13 mouse cellular contexts compared by ENCODE assay signal in the genomic region with DNA sequence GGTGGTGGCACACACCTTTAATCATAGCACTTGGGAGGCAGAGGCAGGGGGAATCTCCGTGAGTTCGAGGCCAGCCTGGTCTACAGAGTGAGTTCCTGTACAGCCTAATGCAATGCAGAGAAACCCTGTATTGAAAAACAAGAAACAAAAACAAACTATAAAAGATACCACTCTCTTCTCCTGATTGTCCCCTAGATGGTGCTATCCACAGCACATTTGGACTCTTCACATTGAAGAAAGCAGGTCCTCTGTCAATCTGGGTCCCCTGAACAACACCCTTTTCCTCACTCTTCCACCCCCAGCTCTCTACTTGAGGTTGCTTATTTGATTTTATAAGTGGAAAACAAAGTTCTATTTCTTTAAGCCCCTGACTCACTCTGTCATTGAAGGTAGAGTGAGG. TPM values are rescaled to one million over a fixed set of nuclear protein-coding genes. Genes with fewer than 3 reads are reported as not detected.
DNase-seq lines count a peak whose midpoint lies in the region; ATAC-seq and TF ChIP-seq lines count a peak whose summit lies in the region.
"Had no signal": no experiment of that assay in that cellular context is flagged by ENCODE, and none has a peak within 500 bp of the region (broad histone marks: within the 10 kb centered on the region; RNA-seq: fewer than 3 reads in every experiment).

No protein-coding gene starts in this region.

- TF ChIP-seq POLR2A in MEL (IDR thresholded peaks at IDR 0.05; ENCODE audit: control insufficient read depth in 1 of 2, insufficient read depth in 1 of 2, low read depth in 1 of 2, low read length in 2 of 2, poor library complexity in 1 of 2) = no peak

- H3K4me3 ChIP-seq in heart, postnatal 0 days (ENCODE audit: low read depth, low read length) = no peak overlapping the region
- H3K4me3 ChIP-seq in liver, postnatal 0 days (ENCODE audit: low read depth, low read length) = no peak overlapping the region
- no peak overlapping the region for H3K4me3 ChIP-seq in liver, embryonic 11.5 days (ENCODE audit: low read depth, low read length)
- H3K4me3 ChIP-seq in MEL (ENCODE audit: control insufficient read depth in 1 of 2, insufficient read depth in 1 of 2, low read depth in 2 of 2, low read length in 2 of 2) = no peak overlapping the region
- no peak overlapping the region for H3K4me3 ChIP-seq in kidney, embryonic 15.5 days (replicated peaks)
- H3K4me3 ChIP-seq: hindbrain, embryonic 12.5 days; liver, embryonic 15.5 days; midbrain, embryonic 10.5 days had no signal

- no peak overlapping the region for H3K27ac ChIP-seq in heart, postnatal 0 days (ENCODE audit: low read depth)
- no peak overlapping the region for H3K27ac ChIP-seq in liver, postnatal 0 days (ENCODE audit: low read depth)
- no peak overlapping the region for H3K27ac ChIP-seq in liver, embryonic 11.5 days (ENCODE audit: low read depth, low read length)
- no peak overlapping the region for H3K27ac ChIP-seq in MEL (ENCODE audit: control insufficient read depth, low read depth, low read length)
- no peak overlapping the region for H3K27ac ChIP-seq in kidney, embryonic 15.5 days
- H3K27ac ChIP-seq: hindbrain, embryonic 12.5 days; liver, embryonic 15.5 days; midbrain, embryonic 10.5 days had no signal

- no peaks in the 10 kb centered on the region for H3K36me3 ChIP-seq in heart, postnatal 0 days (replicated peaks; ENCODE audit: control insufficient read depth, insufficient read depth, low read length)
- no peaks in the 10 kb centered on the region for H3K36me3 ChIP-seq in liver, postnatal 0 days (replicated peaks; ENCODE audit: insufficient read depth, low read length)
- no peaks in the 10 kb centered on the region for H3K36me3 ChIP-seq in liver, embryonic 11.5 days (ENCODE audit: control insufficient read depth, insufficient read depth, low read length)
- no peaks in the 10 kb centered on the region for H3K36me3 ChIP-seq in MEL (ENCODE audit: control insufficient read depth in 1 of 2, insufficient read depth in 2 of 2, low read length in 2 of 2)
- H3K36me3 ChIP-seq in kidney, embryonic 15.5 days = no peaks in the 10 kb centered on the region
- H3K36me3 ChIP-seq: hindbrain, embryonic 12.5 days; liver, embryonic 15.5 days; midbrain, embryonic 10.5 days had no signal

- 51% methylated on average over 2 of the region's 2 CpGs for WGBS in heart, postnatal 0 days
- 75% methylated on average over 2 of the region's 2 CpGs for WGBS in liver, postnatal 0 days (ENCODE audit: insufficient replicate concordance)
- 66% methylated on average over 2 of the region's 2 CpGs for WGBS in liver, embryonic 11.5 days
- 79% methylated on average over 2 of the region's 2 CpGs for WGBS in kidney, embryonic 15.5 days

- no peaks in the 10 kb centered on the region for H3K9me3 ChIP-seq in heart, postnatal 0 days (replicated peaks; ENCODE audit: control insufficient read depth, low read length)
- H3K9me3 ChIP-seq in liver, postnatal 0 days (ENCODE audit: low read length) = no peaks in the 10 kb centered on the region
- H3K9me3 ChIP-seq in liver, embryonic 11.5 days (ENCODE audit: control insufficient read depth, low read length) = no peaks in the 10 kb centered on the region
- H3K9me3 ChIP-seq in MEL (replicated peaks; ENCODE audit: insufficient read depth, low read length) = no peaks in the 10 kb centered on the region
- no peaks in the 10 kb centered on the region for H3K9me3 ChIP-seq in kidney, embryonic 15.5 days (replicated peaks)
- H3K9me3 ChIP-seq: hindbrain, embryonic 12.5 days; liver, embryonic 15.5 days; midbrain, embryonic 10.5 days had no signal

- DNase-seq in heart, postnatal 0 days (ENCODE audit: low spot score) = no peak
- DNase-seq in heart, adult 8-10 months (ENCODE audit: low spot score) = no peak
- DNase-seq in liver, postnatal 0 days = no peak
- DNase-seq in liver, embryonic 11.5 days (ENCODE audit: low spot score) = no peak
- peak; percentile 34 for DNase-seq in MEL (ENCODE audit: low read depth, low spot score)
- DNase-seq in left cerebral cortex, adult 8-10 months (ENCODE audit: low spot score in 2 of 2) = no peak
- DNase-seq: adrenal gland, adult 8-10 months; kidney, postnatal 10 days had no signal

- ATAC-seq in heart, postnatal 0 days (ENCODE audit: insufficient read depth, low read depth) = no peak
- ATAC-seq in liver, postnatal 0 days = no peak
- ATAC-seq in liver, embryonic 11.5 days (replicated peaks; ENCODE audit: low FRiP score) = no peak
- ATAC-seq in common myeloid progenitor, adult 5-6 weeks (replicated peaks; ENCODE audit: low read depth, poor library complexity, severe bottlenecking) = 0 out of 2 replicates have a peak, but pooled peaks have one; percentile 50
- ATAC-seq in kidney, embryonic 15.5 days (replicated peaks; ENCODE audit: low FRiP score) = no peak

- no peak overlapping the region for H3K9ac ChIP-seq in heart, postnatal 0 days (replicated peaks; ENCODE audit: low read depth, low read length)
- H3K9ac ChIP-seq in liver, postnatal 0 days (replicated peaks) = no peak overlapping the region
- no peak overlapping the region for H3K9ac ChIP-seq in liver, embryonic 11.5 days (ENCODE audit: low read depth, low read length)
- H3K9ac ChIP-seq in MEL (ENCODE audit: control insufficient read depth, low read depth, low read length, poor library complexity, severe bottlenecking) = no peak overlapping the region
- no peak overlapping the region for H3K9ac ChIP-seq in kidney, embryonic 15.5 days
- H3K9ac ChIP-seq: hindbrain, embryonic 12.5 days; liver, embryonic 15.5 days had no signal

- peak; percentile 47 for TF ChIP-seq CTCF in heart, postnatal 0 days (IDR thresholded peaks at IDR 0.05; ENCODE audit: low read depth)
- peak; percentile 35; the same call in 1 of the 2 replicates for TF ChIP-seq CTCF in liver, postnatal 0 days (IDR thresholded peaks at IDR 0.05; ENCODE audit: low read depth)
- peak in 2 of 3 experiments; percentile 30 to 64; a peak in 3 of 6 replicates for TF ChIP-seq CTCF in MEL (IDR thresholded peaks at IDR 0.05 in 2 of 3, conservative IDR thresholded peaks at IDR 0.05 in 1 of 3; ENCODE audit: control insufficient read depth in 1 of 3, insufficient read depth in 1 of 3, low read depth in 2 of 3, low read length in 3 of 3, poor library complexity in 1 of 3, severe bottlenecking in 1 of 3)

- no peaks in the 10 kb centered on the region for H3K4me1 ChIP-seq in heart, postnatal 0 days (ENCODE audit: control insufficient read depth, insufficient read depth)
- H3K4me1 ChIP-seq in liver, postnatal 0 days (ENCODE audit: insufficient read depth) = no peaks in the 10 kb centered on the region
- H3K4me1 ChIP-seq in liver, embryonic 11.5 days (replicated peaks; ENCODE audit: control insufficient read depth, insufficient read depth, low read length) = no peaks in the 10 kb centered on the region
- no peaks in the 10 kb centered on the region for H3K4me1 ChIP-seq in MEL (ENCODE audit: control insufficient read depth in 1 of 2, insufficient read depth in 2 of 2, low read length in 2 of 2)
- no peaks in the 10 kb centered on the region for H3K4me1 ChIP-seq in kidney, embryonic 15.5 days
- H3K4me1 ChIP-seq: hindbrain, embryonic 12.5 days; liver, embryonic 15.5 days; midbrain, embryonic 10.5 days had no signal

- H3K79me2 ChIP-seq in MEL (ENCODE audit: control insufficient read depth, insufficient read depth, low read length, poor library complexity) = no peaks in the 10 kb centered on the region

- no peaks in the 10 kb centered on the region for H3K27me3 ChIP-seq in heart, postnatal 0 days (ENCODE audit: control insufficient read depth, insufficient read depth, low read length)
- H3K27me3 ChIP-seq in liver, postnatal 0 days (ENCODE audit: insufficient read depth, low read length) = no peaks in the 10 kb centered on the region
- 0 out of 2 replicates have a peak, but pooled peaks cover 3% of the 10 kb centered on the region for H3K27me3 ChIP-seq in liver, embryonic 11.5 days (replicated peaks; ENCODE audit: control insufficient read depth, insufficient read depth, low read length)
- H3K27me3 ChIP-seq in MEL (ENCODE audit: control insufficient read depth in 1 of 2, insufficient read depth in 2 of 2, low read length in 2 of 2) = peaks cover 0 to 2% of the 10 kb centered on the region in 2 experiments; a peak in 2 of 4 replicates
- peaks cover 40% of the 10 kb centered on the region for H3K27me3 ChIP-seq in kidney, embryonic 15.5 days
- H3K27me3 ChIP-seq: liver, embryonic 15.5 days had no signal

- TF ChIP-seq RAD21 in MEL (IDR thresholded peaks at IDR 0.05; ENCODE audit: low read depth, low read length) = peak; percentile 72

- H3K4me2 ChIP-seq in heart, postnatal 0 days (ENCODE audit: low read depth, low read length) = no peak overlapping the region
- no peak overlapping the region for H3K4me2 ChIP-seq in liver, postnatal 0 days (ENCODE audit: low read depth, low read length)
- no peak overlapping the region for H3K4me2 ChIP-seq in liver, embryonic 11.5 days
- H3K4me2 ChIP-seq in kidney, embryonic 15.5 days = no peak overlapping the region
- H3K4me2 ChIP-seq: hindbrain, embryonic 12.5 days; liver, embryonic 15.5 days had no signal

- TF ChIP-seq EP300 in heart, postnatal 0 days (IDR thresholded peaks at IDR 0.05; ENCODE audit: low read depth) = no peak
- TF ChIP-seq EP300 in liver, postnatal 0 days (IDR thresholded peaks at IDR 0.05; ENCODE audit: low read depth) = no peak
- no peak for TF ChIP-seq EP300 in MEL (IDR thresholded peaks at IDR 0.05; ENCODE audit: low read depth in 1 of 2, low read length in 2 of 2)

RNA-seq across cellular contexts. Expression of a gene that starts 52.6 kb away (rescaled TPM):
- 53.5 and 57.3 TPM in 2 replicates for total RNA-seq in heart, postnatal 0 days (2014; rRNA removed; ENCODE audit: low replicate concordance)
- polyA plus RNA-seq in heart, postnatal 0 days (2015; fragmentation: Nextera tagmentation; extraction: Ambion mirVana) = 14.7 and 15.5 TPM in 2 replicates
- total RNA-seq in heart, adult 8-10 months (2022) = 10 to 100 TPM in 2 of 4 experiments, 1 to 10 TPM in 2; 7.8 to 15.9 (median 10.8) TPM
- polyA plus RNA-seq in liver, postnatal 0 days (2015; fragmentation: Nextera tagmentation; extraction: Ambion mirVana) = 7.6 and 9.5 TPM in 2 replicates
- 20.0 and 21.9 TPM in 2 replicates for polyA plus RNA-seq in liver, embryonic 11.5 days (2014; fragmentation: Nextera tagmentation; extraction: Ambion mirVana)
- 16.6 and 20.7 TPM in 2 replicates for total RNA-seq in MEL (2012; rRNA removed)
- 10 to 100 TPM in 1 of 2 experiments, not detected in 1; 31.0 TPM for polyA plus RNA-seq in MEL (2012; ENCODE audit: insufficient read depth in 1 of 2, insufficient read length in 2 of 2, low read depth in 1 of 2, low replicate concordance in 2 of 2, missing spikeins in 1 of 2)
- 48.4 and 51.5 TPM in 2 replicates for total RNA-seq in common myeloid progenitor, adult 5-6 weeks (2017)
- total RNA-seq in left cerebral cortex, adult 8-10 months (2022) = 10 to 100 TPM; 27.5 to 41.3 (median 34.4) TPM
- 14.4 and 14.8 TPM in 2 replicates for polyA plus RNA-seq in kidney, embryonic 15.5 days (2015; fragmentation: Nextera tagmentation; extraction: Ambion mirVana)

RNA-seq across cellular contexts. Expression of a gene that starts 58.9 kb away (rescaled TPM):
- total RNA-seq in heart, postnatal 0 days (2014; rRNA removed; ENCODE audit: low replicate concordance) = 0.15 TPM in 1 of 2 replicates, not detected in the other
- polyA plus RNA-seq in heart, postnatal 0 days (2015; fragmentation: Nextera tagmentation; extraction: Ambion mirVana) = 0.33 and 0.40 TPM in 2 replicates
- under 1 TPM; 0.52 to 0.72 (median 0.57) TPM for total RNA-seq in heart, adult 8-10 months (2022)
- 2.9 and 3.8 TPM in 2 replicates for polyA plus RNA-seq in liver, postnatal 0 days (2015; fragmentation: Nextera tagmentation; extraction: Ambion mirVana)
- polyA plus RNA-seq in liver, embryonic 11.5 days (2014; fragmentation: Nextera tagmentation; extraction: Ambion mirVana) = 0.11 and 0.47 TPM in 2 replicates
- not detected in 2 replicates for total RNA-seq in MEL (2012; rRNA removed)
- polyA plus RNA-seq in MEL (2012; ENCODE audit: insufficient read depth in 1 of 2, insufficient read length in 2 of 2, low read depth in 1 of 2, low replicate concordance in 2 of 2, missing spikeins in 1 of 2) = not detected
- total RNA-seq in common myeloid progenitor, adult 5-6 weeks (2017) = 0.23 and 0.24 TPM in 2 replicates
- 1 to 10 TPM in 2 of 4 experiments, under 1 TPM in 2; 0.67 to 1.2 (median 0.95) TPM for total RNA-seq in left cerebral cortex, adult 8-10 months (2022)
- 1.1 and 1.9 TPM in 2 replicates for polyA plus RNA-seq in kidney, embryonic 15.5 days (2015; fragmentation: Nextera tagmentation; extraction: Ambion mirVana)
